Mouse (Mus musculus) hindbrain, embryonic 14.5 days (tissue): ENCODE measurements around the gene Fam172a. TPM values are rescaled to one million over a fixed set of nuclear protein-coding genes. Genes with fewer than 3 reads are reported as not detected.

Experiments used
- ATAC-seq: fragments of 200-750 bp; cut with Nextera tagmentation; 2 replicates; pipeline ENCODE4 v1.8.0; 2017; ENCODE audit warnings: moderate number of reproducible peaks, mild to moderate bottlenecking, moderate TSS enrichment, moderate library complexity; ENCODE audit not compliant: low FRiP score
- DNase-seq: peaks from one replicate; pipeline ENCODE4 v3.0.0-alpha.2; 2015; ENCODE audit warnings: low spot score
- H3K27ac ChIP-seq: fragments of 300-500 bp; sonication (generic); 2 replicates; pipeline ENCODE4 v1.5.1; 2014; ENCODE audit warnings: mild to moderate bottlenecking, moderate library complexity
- H3K27me3 ChIP-seq: fragments of 300-500 bp; sonication (generic); 2 replicates; pipeline ENCODE4 v1.6.1; 2014; ENCODE audit warnings: mild to moderate bottlenecking, low read length, mixed read lengths; ENCODE audit not compliant: control insufficient read depth, insufficient read depth
- H3K36me3 ChIP-seq: fragments of 300-500 bp; sonication (generic); replicated peaks from 2 replicates; pipeline ENCODE4 v1.6.1; 2014; ENCODE audit not compliant: control insufficient read depth, insufficient read depth
- H3K4me1 ChIP-seq: fragments of 300-500 bp; sonication (generic); replicated peaks from 2 replicates; pipeline ENCODE4 v1.6.1; 2014; ENCODE audit warnings: antibody characterized with exemption, low read length, mixed read lengths; ENCODE audit not compliant: control insufficient read depth, insufficient read depth
- H3K4me2 ChIP-seq: fragments of 300-500 bp; sonication (generic); replicated peaks from 2 replicates; pipeline ENCODE4 v1.6.1; 2014; ENCODE audit warnings: mild to moderate bottlenecking, moderate library complexity
- H3K4me3 ChIP-seq: fragments of 300-500 bp; sonication (generic); replicated peaks from 2 replicates; pipeline ENCODE4 v1.5.1; 2014; ENCODE audit warnings: mild to moderate bottlenecking, low read length
- H3K9ac ChIP-seq: fragments of 300-500 bp; sonication (generic); 2 replicates; pipeline ENCODE4 v1.6.1; 2014
- H3K9me3 ChIP-seq: fragments of 300-500 bp; sonication (generic); 2 replicates; pipeline ENCODE4 v1.6.1; 2016; ENCODE audit warnings: low read length; ENCODE audit not compliant: control insufficient read depth
- WGBS: fragments of 180-500 bp; shearing (Covaris S2); extraction: QIAGEN DNeasy Blood & Tissue Kit; methylation state at CpG from one replicate; pipeline ENCODE4 v1.1.7; 2014; 5-methylcytosine and 5-hydroxymethylcytosine counted together
- polyA plus RNA-seq: library from polyadenylated mRNA; unstranded; fragments of >200 nt; fragmentation: Nextera tagmentation; extraction: Ambion mirVana; gene quantifications from 2 replicates; pipeline ENCODE4 v1.2.1, GENCODE M21; 2014

The Fam172a gene
- polyA plus RNA-seq, 1 experiment from 2014 or later = 42.1 TPM

DNA sequence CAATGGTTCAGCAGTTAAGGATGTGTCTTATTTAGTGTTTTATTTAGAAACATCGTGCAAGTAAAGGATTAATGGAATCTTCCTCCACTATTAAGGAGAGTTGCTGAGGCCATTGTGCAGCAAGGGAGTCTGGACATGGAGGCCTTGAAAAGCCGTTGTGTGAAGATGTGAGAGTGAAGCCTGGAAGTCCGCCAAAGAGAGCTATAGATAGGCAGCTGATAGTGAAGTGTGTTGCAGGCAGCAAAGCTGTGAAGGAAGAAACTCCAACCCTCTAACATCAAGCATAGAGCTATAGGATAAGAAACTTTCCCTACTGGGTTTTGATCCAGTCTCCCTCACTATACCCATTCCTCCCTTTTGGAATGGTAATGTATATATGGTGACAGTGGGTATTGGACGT is 385.9 kb downstream of the Fam172a start:
- Histone ChIP-seq H3K4me1 (no peaks in the 10 kb centered on the region), H3K27ac (no peak overlapping the region), H3K9ac (no peak overlapping the region), H3K4me2 (no peak overlapping the region), H3K9me3 (no peaks in the 10 kb centered on the region), H3K4me3 (no peak overlapping the region), H3K27me3 (no peaks in the 10 kb centered on the region), H3K36me3 (no peaks in the 10 kb centered on the region)
- ATAC-seq (no peak), DNase-seq (no peak)
- 89% methylated on average over 4 of the region's 4 CpGs for WGBS

DNA sequence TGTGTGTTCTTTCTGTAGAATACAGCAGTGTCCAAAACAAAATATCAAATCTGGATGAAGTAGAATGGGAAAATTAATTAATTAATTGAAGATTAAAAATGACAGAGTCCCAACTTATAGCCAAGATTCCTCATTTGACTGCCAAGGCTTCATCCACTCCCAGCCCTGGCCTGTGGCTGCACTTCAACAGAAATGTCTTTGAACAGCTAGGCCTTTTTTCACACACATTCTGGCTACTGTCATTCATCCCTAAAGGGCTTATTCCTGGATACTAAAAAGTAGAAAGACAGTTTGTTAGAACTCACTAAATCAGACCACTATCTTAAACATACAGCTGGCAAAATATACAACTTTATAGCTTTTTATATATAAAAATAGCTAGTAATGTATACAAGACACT is 388.9 kb downstream of the Fam172a start:
- DNase-seq = no peak
- H3K4me2 ChIP-seq = no peak overlapping the region
- no peak for ATAC-seq
- H3K4me3 ChIP-seq = no peak overlapping the region
- H3K27me3 ChIP-seq = no peaks in the 10 kb centered on the region
- no peaks in the 10 kb centered on the region for H3K36me3 ChIP-seq
- H3K9me3 ChIP-seq = no peaks in the 10 kb centered on the region
- H3K27ac ChIP-seq = no peak overlapping the region
- H3K9ac ChIP-seq = no peak overlapping the region
- H3K4me1 ChIP-seq = no peaks in the 10 kb centered on the region

DNA sequence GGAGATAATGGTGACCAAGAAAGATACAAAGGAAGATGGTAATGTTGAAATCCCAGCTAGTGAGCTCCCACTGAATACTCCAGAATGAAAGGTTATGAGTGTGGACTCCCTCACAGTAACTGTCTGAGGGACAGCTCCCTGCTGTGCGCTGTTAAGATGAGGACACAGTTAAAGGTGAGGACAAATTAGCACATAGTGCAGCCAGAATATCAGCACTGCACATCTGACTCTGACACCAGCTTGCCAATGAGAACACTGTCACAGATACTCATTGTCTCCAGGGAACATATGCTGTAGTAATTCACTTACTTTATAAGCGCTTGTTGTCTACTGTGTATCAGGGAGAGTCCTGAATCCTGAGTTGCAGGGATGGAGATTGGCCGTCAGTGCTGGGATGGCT is 390.1 kb downstream of the Fam172a start:
- no peak overlapping the region for H3K9ac ChIP-seq
- WGBS = 71% methylated on average over 3 of the region's 3 CpGs
- no peak overlapping the region for H3K4me2 ChIP-seq
- no peaks in the 10 kb centered on the region for H3K27me3 ChIP-seq
- ATAC-seq (no peak), DNase-seq (no peak)
- H3K9me3 ChIP-seq = no peaks in the 10 kb centered on the region
- no peaks in the 10 kb centered on the region for H3K36me3 ChIP-seq
- H3K4me3 ChIP-seq = no peak overlapping the region
- no peaks in the 10 kb centered on the region for H3K4me1 ChIP-seq
- no peak overlapping the region for H3K27ac ChIP-seq

DNA sequence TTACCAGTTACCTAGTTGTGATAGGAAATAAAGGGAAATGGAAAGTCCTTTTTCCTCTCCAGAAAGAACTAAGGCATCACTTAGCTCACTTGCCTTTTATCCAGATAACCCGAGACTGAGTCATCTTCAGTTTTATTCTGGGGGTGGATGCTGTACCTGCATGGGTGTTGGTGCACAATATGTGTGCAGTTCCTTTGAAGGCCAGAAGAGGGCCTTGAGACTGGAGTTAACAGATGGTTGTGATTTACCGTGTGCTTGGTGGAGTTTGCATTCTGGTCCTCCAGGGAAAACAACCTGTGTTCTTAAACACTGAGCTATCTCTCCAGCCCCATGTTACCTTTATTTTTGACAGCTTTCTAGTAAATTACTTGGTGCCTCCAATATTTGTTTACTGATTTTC is 392.5 kb downstream of the Fam172a start:
- no peak overlapping the region for H3K4me2 ChIP-seq
- no peaks in the 10 kb centered on the region for H3K9me3 ChIP-seq
- no peaks in the 10 kb centered on the region for H3K4me1 ChIP-seq
- H3K27ac ChIP-seq = no peak overlapping the region
- ATAC-seq (no peak), DNase-seq (no peak)
- H3K4me3 ChIP-seq = no peak overlapping the region
- H3K9ac ChIP-seq = no peak overlapping the region
- H3K27me3 ChIP-seq = no peaks in the 10 kb centered on the region
- no peaks in the 10 kb centered on the region for H3K36me3 ChIP-seq
- WGBS = 76% methylated on average over 2 of the region's 2 CpGs

DNA sequence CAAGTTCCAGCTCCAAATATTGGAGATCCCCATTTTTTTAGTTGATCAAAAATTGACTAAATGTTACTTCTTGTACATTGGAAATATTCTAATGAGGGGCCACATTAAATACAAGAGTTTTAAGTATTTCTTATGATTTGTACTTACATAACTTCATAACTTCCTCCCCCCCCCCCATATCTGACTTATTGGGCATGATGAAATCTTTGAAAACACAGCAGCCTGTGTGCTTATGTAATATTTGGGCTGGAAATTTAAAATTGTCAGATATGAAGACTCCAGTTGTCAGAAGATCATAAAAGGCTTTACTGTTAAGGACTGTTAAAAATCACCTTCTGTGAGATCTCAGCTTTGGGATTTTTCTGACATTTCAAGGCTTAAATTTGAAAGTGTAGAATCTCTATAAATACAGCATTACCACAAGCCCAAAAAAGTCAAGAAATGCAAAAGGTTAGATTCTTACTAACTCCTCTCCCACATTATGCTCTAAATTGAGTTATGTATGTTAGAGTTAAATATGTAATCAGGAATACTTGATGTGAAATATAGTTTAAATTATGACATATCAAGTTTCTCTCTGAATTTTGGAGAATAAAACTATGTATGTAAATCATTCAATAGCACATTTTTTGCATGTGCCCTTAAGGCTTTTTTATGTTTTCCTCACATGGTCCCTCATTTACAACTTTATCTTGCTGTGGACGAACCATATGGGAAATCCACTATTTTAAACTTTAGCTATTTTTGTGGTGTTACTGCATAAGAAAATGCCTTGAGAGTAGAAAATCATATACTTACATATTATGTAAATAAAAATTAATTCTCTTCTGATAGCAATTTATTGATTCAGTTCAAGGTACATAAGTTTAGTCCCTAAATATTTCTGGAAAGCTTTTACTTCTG is 393.5 kb downstream of the Fam172a start:
- ATAC-seq (no peak), DNase-seq (no peak)
- H3K4me3 ChIP-seq = no peak overlapping the region
- no peaks in the 10 kb centered on the region for H3K9me3 ChIP-seq
- peaks cover 4% of the 10 kb centered on the region; the same call in 1 of the 2 replicates for H3K4me1 ChIP-seq
- H3K27me3 ChIP-seq = no peaks in the 10 kb centered on the region
- 93% methylated on average over 1 of the region's 1 CpGs for WGBS
- H3K27ac ChIP-seq = no peak overlapping the region
- no peak overlapping the region for H3K4me2 ChIP-seq
- no peak overlapping the region for H3K9ac ChIP-seq
- no peaks in the 10 kb centered on the region for H3K36me3 ChIP-seq

DNA sequence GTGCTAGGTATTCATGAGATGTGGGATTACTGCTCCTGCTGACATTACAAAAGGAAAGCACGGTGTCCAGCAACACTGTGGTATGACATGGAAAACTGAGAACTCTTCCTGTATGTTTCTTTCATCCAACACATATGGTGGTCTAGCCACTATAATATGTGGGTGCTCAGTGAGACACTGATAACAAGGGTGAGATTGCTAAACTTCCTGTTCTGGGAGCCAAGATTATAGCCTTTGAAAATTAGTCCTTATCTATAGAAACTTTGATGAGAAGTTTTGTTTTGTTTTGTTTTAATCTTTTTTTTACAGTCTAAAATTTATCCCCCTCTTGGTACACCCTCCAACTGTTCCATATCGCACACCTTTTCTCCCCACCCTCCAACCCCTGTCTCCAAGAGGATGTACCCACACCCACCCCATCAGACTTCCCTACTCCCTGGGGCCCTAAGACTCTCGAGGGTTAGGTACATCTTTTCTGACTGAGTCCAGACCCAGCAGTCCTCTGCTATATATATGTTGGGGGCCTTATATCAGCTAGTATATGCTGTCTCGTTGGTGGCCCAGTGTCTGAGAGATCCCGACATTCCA is 397.1 kb downstream of the Fam172a start:
- H3K9me3 ChIP-seq = no peaks in the 10 kb centered on the region
- WGBS = 85% methylated on average over 5 of the region's 5 CpGs
- H3K4me1 ChIP-seq = peaks cover 4% of the 10 kb centered on the region; the same call in 1 of the 2 replicates
- H3K4me3 ChIP-seq = no peak overlapping the region
- ATAC-seq (no peak), DNase-seq (no peak)
- no peaks in the 10 kb centered on the region for H3K27me3 ChIP-seq
- no peak overlapping the region for H3K4me2 ChIP-seq
- no peaks in the 10 kb centered on the region for H3K36me3 ChIP-seq
- no peak overlapping the region for H3K27ac ChIP-seq
- no peak overlapping the region for H3K9ac ChIP-seq

DNA sequence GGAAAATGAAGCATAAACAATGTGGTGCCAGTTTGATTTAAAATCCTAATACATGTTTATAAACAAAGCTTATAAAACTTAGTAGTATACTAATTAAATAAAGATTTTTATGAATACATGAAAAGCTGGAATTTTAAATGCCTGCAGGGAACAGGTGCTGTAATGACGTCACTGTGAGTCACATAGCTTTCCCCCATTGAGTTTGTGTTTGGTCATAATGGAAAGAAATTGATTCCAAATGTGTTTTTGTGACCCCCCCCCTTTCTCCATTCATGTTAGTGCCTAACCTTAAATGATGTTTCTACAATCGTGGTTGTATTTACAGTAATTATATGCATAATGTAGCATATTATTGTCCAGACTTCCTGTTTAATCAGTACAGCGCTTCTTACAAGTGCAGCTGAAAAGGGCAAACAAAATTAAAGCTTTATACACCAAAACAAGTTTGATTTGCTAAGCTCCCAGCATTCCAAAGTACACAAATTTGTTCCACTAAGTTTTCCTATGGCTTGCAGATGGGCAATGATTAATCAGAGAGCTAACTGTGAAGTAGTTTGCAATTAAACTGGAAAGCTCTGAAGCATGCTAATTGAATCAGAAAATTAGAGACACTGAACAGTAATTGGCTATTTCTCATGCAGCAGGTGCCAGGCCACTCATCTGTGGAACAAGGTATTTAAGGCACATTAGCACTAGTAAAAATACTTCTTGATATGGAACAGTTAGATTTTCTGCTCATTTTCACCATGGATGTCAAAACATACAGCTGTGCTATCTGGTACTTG is 398.1 kb downstream of the Fam172a start:
- 49% methylated on average over 3 of the region's 3 CpGs for WGBS
- DNase-seq (no peak), ATAC-seq (no peak; the same call in 1 of the 2 replicates)
- Histone ChIP-seq H3K27ac (no peak overlapping the region), H3K27me3 (no peaks in the 10 kb centered on the region), H3K36me3 (no peaks in the 10 kb centered on the region), H3K9ac (no peak overlapping the region), H3K4me3 (no peak overlapping the region), H3K4me2 (no peak overlapping the region), H3K9me3 (no peaks in the 10 kb centered on the region), H3K4me1 (peaks cover 4% of the 10 kb centered on the region; the same call in 1 of the 2 replicates)

DNA sequence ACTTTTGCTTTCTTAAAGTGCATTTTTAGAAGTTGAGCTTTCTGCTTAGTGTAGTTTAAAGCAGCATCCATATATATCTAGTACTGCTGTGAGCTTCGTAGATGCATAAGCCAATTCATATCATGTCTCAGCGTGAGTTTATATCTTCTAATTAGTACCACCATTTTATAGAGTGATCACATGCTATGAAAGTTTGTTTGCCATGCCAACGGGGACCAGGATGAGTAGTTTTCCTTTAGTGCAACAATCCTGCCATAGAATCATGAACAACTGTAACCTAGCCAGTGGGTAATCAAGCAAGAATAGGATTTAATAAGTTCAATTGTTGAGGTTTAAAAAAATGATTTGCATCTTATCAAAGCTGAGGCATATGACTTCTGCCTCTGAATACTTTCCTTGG is 398.8 kb downstream of the Fam172a start:
- Histone ChIP-seq H3K9me3 (no peaks in the 10 kb centered on the region), H3K36me3 (no peaks in the 10 kb centered on the region), H3K4me3 (no peak overlapping the region), H3K9ac (no peak overlapping the region), H3K27me3 (no peaks in the 10 kb centered on the region), H3K4me1 (peaks cover 4% of the 10 kb centered on the region; the same call in 1 of the 2 replicates), H3K27ac (no peak overlapping the region), H3K4me2 (no peak overlapping the region)
- 75% methylated on average over 3 of the region's 3 CpGs for WGBS
- DNase-seq (no peak), ATAC-seq (no peak)

DNA sequence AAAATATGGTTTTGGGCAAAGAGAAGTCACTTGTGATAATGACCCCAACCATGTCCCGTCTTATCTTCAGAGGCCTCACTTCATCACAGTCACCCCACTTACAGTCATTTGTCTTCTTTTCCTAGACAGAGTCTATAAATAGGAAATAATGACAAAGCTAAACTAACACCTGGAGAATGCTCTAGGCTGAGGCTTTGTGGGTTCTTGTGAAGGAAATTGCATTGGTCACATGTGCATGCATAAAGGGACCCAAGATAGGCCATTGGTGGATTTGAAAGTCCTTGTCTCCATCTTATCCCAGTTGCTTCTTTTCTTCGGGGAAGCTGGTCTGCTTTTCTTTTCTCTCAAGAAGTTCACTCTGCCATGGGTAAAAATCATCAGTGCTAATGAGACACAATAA is 400.5 kb downstream of the Fam172a start:
- Histone ChIP-seq H3K27ac (no peak overlapping the region), H3K4me3 (no peak overlapping the region), H3K4me1 (peaks cover 4% of the 10 kb centered on the region; the same call in 1 of the 2 replicates), H3K4me2 (no peak overlapping the region), H3K9ac (no peak overlapping the region), H3K36me3 (no peaks in the 10 kb centered on the region), H3K27me3 (no peaks in the 10 kb centered on the region), H3K9me3 (no peaks in the 10 kb centered on the region)
- DNase-seq (no peak), ATAC-seq (no peak)
- 73% methylated on average over 2 of the region's 2 CpGs for WGBS
